Mouse (Mus musculus): ENCODE measurements around the gene Entpd1.

- no peak for TF ChIP-seq CTCF (IDR thresholded peaks at IDR 0.05; ENCODE audit: low read depth)
- TF ChIP-seq EP300 (optimal IDR thresholded peaks at IDR 0.05): no peak
Observed at GRCm38 (mm10) chr19:40660510-40660909, 48.3 kb downstream of the Entpd1 start.

Measured in stomach, postnatal 0 days (tissue).